Mouse (Mus musculus): ENCODE data around the gene Slc1a5. TPM values are rescaled to one million over a fixed set of nuclear protein-coding genes. Genes with fewer than 3 reads are reported as not detected.

Gene Slc1a5
- polyA plus RNA-seq, 1 experiment from 2014 or later: 8.8 TPM

DNA sequence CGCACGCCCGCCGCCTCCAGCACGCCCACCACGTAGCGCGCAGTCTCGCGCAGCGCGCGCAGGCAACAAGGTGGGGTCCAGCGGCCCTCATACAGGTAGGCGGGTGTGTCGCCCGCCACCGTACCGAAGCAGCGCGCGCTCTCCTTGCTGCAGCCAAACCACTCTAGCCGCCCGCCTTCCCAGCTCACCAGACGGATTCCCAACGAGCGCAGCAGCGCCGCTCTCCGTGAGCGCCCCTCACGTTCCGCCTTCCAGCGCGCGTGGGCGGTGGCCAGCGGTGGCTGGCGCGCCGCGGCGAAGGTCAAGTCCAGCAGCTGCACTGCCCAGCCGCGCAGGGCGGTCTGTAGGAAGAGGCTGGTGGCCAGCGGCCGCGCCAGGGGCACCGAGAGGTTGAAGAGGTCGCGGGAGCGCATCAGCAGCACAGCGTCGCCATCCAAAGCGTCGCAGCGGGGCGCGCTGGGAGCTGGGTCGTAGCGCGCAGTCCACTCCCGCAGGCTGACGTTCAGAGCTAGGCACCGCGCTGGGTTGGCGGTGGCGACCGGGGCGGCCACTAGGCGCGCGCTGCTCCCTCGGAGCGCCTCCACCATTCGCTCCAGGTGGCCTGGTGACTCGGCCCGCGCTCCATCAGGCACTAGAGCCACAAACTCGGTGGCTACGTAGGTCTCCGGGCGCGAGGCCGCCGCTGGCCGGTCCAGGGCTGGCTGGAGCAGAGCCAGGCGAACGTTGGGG is 29.9 kb downstream of the Slc1a5 start:
- 4% methylated on average over 77 of the region's 90 CpGs for WGBS
- Histone ChIP-seq H3K9me3 (no peaks in the 10 kb centered on the region), H3K27me3 (peaks cover 28% of the 10 kb centered on the region), H3K9ac (peak overlapping the region; percentile 77), H3K27ac (replicated peaks) (peak overlapping the region; percentile 87), H3K4me1 (replicated peaks) (peaks cover 66% of the 10 kb centered on the region), H3K4me2 (peak overlapping the region; percentile 70), H3K36me3 (peaks cover 32% of the 10 kb centered on the region), H3K4me3 (peak overlapping the region; percentile 47)
- ATAC-seq (ENCODE audit: low read depth): peak; percentile 20; the same call in 1 of the 2 replicates

DNA sequence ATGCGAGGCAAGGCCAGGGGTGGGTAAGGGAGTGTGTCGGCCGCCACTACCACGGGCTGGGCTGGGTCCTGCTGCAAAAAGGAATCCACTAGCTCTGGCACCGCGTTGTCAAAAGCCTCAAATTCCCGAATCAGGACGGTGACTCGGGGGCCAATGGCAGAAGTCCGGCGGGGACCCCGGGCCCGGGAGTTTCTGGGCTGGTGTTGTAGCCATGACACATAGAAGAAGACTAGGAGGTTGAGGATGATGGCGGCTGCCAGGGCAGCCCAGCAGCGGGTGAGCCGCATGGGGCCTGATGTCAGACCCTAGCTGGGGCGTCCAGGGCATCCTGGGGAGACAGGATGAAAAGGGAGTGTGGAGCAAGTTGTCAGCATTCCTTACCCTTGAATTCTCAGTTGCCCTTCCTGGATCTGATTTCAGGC is 30.5 kb downstream of the Slc1a5 start:
- WGBS: 13% methylated on average over 17 of the region's 17 CpGs
- H3K4me3 ChIP-seq: peak overlapping the region; percentile 47
- no peaks in the 10 kb centered on the region for H3K9me3 ChIP-seq
- H3K27ac ChIP-seq (replicated peaks): peak overlapping the region; percentile 87
- H3K36me3 ChIP-seq: peaks cover 30% of the 10 kb centered on the region
- peaks cover 28% of the 10 kb centered on the region for H3K27me3 ChIP-seq
- H3K4me2 ChIP-seq: peak overlapping the region; percentile 70
- ATAC-seq (ENCODE audit: low read depth): no peak
- H3K4me1 ChIP-seq (replicated peaks): peaks cover 66% of the 10 kb centered on the region
- peak overlapping the region; percentile 77 for H3K9ac ChIP-seq

DNA sequence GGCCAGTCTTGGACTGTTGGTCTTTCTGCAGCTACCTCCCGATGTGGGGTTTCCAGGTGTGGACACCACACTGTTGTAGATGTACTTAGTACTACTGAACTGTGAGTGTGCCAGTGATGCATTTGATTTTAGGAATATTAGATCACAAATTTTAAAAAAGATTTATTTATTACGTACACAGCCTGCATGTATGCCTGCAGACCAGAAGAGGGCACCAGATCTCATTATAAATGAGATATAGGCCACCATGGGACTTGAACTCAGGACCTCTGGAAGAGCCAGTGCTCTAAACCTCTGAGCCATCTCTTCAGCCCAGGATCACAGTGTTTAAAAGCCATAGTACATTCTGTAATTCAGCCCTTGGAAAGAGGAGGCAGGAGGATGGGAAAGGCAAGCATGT is 31.4 kb downstream of the Slc1a5 start:
- WGBS: 74% methylated on average over 2 of the region's 2 CpGs
- peaks cover 71% of the 10 kb centered on the region for H3K4me1 ChIP-seq (replicated peaks)
- peak overlapping the region; percentile 70; the same call in 1 of the 2 replicates for H3K4me2 ChIP-seq
- peak overlapping the region; percentile 13; the same call in 1 of the 2 replicates for H3K9ac ChIP-seq
- no peaks in the 10 kb centered on the region for H3K9me3 ChIP-seq
- H3K27me3 ChIP-seq: peaks cover 28% of the 10 kb centered on the region
- no peak for ATAC-seq (ENCODE audit: low read depth)
- H3K36me3 ChIP-seq: peaks cover 26% of the 10 kb centered on the region
- H3K4me3 ChIP-seq: no peak overlapping the region
- no peak overlapping the region for H3K27ac ChIP-seq (replicated peaks)

DNA sequence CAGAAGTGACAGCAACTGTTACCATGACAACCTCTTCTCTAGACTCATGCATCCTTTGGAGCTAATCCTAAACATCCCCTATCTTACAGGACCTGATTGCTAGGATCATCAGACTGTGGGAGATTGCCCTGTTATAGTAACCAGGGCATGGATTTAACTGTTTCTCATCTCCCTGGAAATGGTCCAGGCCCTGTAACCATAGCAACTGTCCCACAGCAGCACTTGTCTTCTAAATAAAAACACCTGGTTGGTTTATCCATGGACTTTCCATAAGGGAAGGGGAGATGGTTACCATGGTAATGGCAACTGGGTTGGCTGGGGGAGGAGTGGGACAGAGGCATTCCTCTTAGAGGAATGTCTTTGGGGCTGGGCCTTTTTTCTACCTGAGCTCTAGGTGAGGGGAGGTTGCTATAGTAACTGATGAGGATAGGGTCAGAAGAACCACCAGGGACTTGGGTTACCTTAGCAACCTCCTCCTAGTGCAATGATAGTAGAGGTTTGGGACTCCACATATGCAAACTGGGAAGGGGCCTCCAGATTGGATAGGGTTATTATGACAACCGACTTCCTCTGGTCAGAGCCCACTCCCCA is 34.3 kb downstream of the Slc1a5 start, which contains the start of gene Strn4:
Gene Strn4 (plus strand): TSS at position 539 of the 591 bp plus-strand sequence.
- H3K9me3 ChIP-seq: no peaks in the 10 kb centered on the region
- peaks cover 25% of the 10 kb centered on the region for H3K27me3 ChIP-seq
- 0 out of 2 replicates have a peak, but pooled peaks cover 4% of the 10 kb centered on the region for H3K36me3 ChIP-seq
- H3K4me3 ChIP-seq: peak within 1 kb of the TSS; percentile 97
- peak; percentile 81 for ATAC-seq (ENCODE audit: low read depth)
- WGBS: 0% methylated on average over 1 of the region's 1 CpGs
- peak within 1 kb of the TSS; percentile 99 for H3K9ac ChIP-seq
- H3K27ac ChIP-seq (replicated peaks): peak within 1 kb of the TSS; percentile 100
- H3K4me2 ChIP-seq: peak within 1 kb of the TSS; percentile 94
- H3K4me1 ChIP-seq (replicated peaks): peaks cover 90% of the 10 kb centered on the region

DNA sequence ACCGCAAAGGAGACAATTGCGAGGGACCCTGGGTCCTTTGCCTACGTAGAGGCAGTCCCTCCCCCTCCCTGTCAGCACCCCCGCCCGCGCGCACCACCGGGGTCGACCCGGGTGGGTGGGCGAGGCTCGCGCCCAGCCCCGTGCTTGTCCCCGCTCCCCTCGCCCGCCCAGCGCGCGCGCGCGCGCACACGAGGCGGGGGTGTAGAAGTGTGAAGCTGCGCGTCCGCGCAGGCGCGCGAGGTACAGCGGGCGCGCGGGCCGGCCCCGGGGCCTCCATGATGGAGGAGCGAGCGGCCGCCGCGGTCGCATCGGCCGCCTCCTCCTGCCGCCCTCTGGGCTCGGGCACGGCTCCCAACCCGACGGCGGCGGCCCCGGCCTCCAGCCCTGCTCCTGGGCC is 34.9 kb downstream of the Slc1a5 start:
- Histone ChIP-seq H3K4me2 (peak overlapping the region; percentile 94), H3K4me1 (replicated peaks) (peaks cover 90% of the 10 kb centered on the region), H3K9me3 (no peaks in the 10 kb centered on the region), H3K27ac (replicated peaks) (peak overlapping the region; percentile 100), H3K27me3 (peaks cover 22% of the 10 kb centered on the region), H3K36me3 (0 out of 2 replicates have a peak, but pooled peaks cover 4% of the 10 kb centered on the region), H3K9ac (peak overlapping the region; percentile 99), H3K4me3 (peak overlapping the region; percentile 97)
- under 1% methylated on average over 38 of the region's 55 CpGs for WGBS
- peak; percentile 69 for ATAC-seq (ENCODE audit: low read depth)

DNA sequence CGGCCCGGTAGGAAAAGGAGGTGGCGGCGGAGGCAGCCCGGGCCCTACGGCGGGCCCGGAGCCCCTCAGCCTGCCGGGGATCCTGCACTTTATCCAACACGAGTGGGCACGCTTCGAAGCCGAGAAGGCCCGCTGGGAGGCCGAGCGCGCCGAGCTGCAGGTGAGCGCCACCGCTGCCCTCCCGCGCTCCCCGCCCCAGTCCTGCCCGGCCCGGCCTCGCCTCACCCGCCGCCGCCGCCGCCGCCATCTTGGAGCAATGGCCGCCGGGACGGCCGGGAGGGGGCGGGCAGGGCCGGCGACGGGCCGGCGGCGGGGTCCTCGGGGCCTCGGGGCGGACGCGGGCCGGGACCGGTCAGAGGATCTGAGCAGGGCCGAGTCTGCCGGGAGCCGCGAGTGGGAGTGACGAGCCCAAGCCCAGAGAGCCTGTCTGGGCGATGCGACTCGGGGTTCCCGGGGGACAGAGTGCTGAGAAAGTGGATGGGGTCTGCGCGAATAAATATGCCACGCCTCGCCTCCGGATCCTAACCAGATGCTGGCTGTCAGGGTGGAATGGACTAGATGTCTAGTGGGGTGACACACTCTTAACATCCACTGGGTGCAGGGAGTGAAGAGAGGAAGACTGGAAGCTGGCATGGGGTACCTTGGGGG is 35.5 kb downstream of the Slc1a5 start, which contains the start of gene Fkrp:
Gene Fkrp (minus strand): TSS at position 258 of the 648 bp plus-strand sequence.
- H3K27ac ChIP-seq (replicated peaks): peak within 1 kb of the TSS; percentile 100
- WGBS: under 1% methylated on average over 50 of the region's 64 CpGs

DNA sequence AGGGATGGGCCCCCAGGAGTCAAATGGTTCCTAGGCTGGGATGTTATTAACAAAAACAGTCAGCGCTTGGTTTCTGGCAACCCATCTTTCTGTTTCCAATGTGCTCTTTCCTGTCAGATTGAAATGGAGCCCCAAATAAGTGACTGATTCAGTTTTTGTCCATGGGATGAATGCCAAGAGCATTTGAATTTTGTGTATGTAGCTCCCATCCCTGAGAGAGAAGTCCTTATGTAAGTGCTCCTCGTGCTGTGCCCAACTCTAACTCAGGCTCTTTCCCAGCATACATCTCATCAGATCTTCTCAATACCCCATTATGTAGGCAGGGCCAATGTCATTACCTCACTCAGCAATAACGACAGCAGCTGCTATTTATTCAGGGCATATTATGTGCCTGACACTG is 36.6 kb downstream of the Slc1a5 start:
- peak overlapping the region; percentile 99 for H3K9ac ChIP-seq
- peak overlapping the region; percentile 97 for H3K4me3 ChIP-seq
- peaks cover 7% of the 10 kb centered on the region for H3K27me3 ChIP-seq
- ATAC-seq (ENCODE audit: low read depth): no peak
- no peaks in the 10 kb centered on the region for H3K9me3 ChIP-seq
- peak overlapping the region; percentile 100 for H3K27ac ChIP-seq (replicated peaks)
- peaks cover 9% of the 10 kb centered on the region; the same call in 1 of the 2 replicates for H3K36me3 ChIP-seq
- H3K4me1 ChIP-seq (replicated peaks): peaks cover 90% of the 10 kb centered on the region
- peak overlapping the region; percentile 94 for H3K4me2 ChIP-seq
- WGBS: 39% methylated on average over 3 of the region's 3 CpGs

More for the DNA sequence above, 35.5 kb downstream of the Slc1a5 start, which contains the start of gene Fkrp:
- Histone ChIP-seq H3K4me3 (peak within 1 kb of the TSS; percentile 97), H3K36me3 (0 out of 2 replicates have a peak, but pooled peaks cover 4% of the 10 kb centered on the region), H3K4me1 (replicated peaks) (peaks cover 90% of the 10 kb centered on the region), H3K4me2 (peak within 1 kb of the TSS; percentile 94), H3K27me3 (peaks cover 18% of the 10 kb centered on the region), H3K9ac (peak within 1 kb of the TSS; percentile 99), H3K9me3 (no peaks in the 10 kb centered on the region)
- ATAC-seq (ENCODE audit: low read depth): peak; percentile 37

DNA sequence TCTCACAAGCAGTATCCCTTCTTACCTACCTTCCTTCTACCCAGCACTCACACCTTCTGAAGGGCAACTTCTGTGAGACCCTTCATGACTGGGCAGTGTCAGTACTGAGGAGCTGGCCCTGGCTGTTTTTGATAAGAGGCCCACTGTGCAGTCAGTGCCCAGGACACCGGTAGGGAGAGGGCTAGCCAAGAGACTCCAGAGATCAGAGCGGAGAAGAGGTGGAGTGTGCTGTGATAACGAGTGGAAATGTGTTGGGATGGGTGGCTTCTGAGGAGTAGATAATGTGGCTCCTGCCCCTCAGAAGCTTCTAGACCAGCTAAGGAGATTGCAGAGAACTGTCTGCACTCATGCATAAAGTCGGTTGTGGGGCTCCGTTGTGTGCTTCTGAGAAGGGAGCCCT is 38.7 kb downstream of the Slc1a5 start:
- Histone ChIP-seq H3K4me3 (no peak overlapping the region), H3K4me2 (peak overlapping the region; percentile 18), H3K36me3 (peaks cover 25% of the 10 kb centered on the region), H3K4me1 (replicated peaks) (peaks cover 79% of the 10 kb centered on the region), H3K27ac (replicated peaks) (0 out of 2 replicates have a peak overlapping the region, but pooled peaks have one; percentile 19), H3K9me3 (no peaks in the 10 kb centered on the region), H3K27me3 (no peaks in the 10 kb centered on the region), H3K9ac (0 out of 2 replicates have a peak overlapping the region, but pooled peaks have one; percentile 26)
- 79% methylated on average over 5 of the region's 5 CpGs for WGBS
- ATAC-seq (ENCODE audit: low read depth): no peak

DNA sequence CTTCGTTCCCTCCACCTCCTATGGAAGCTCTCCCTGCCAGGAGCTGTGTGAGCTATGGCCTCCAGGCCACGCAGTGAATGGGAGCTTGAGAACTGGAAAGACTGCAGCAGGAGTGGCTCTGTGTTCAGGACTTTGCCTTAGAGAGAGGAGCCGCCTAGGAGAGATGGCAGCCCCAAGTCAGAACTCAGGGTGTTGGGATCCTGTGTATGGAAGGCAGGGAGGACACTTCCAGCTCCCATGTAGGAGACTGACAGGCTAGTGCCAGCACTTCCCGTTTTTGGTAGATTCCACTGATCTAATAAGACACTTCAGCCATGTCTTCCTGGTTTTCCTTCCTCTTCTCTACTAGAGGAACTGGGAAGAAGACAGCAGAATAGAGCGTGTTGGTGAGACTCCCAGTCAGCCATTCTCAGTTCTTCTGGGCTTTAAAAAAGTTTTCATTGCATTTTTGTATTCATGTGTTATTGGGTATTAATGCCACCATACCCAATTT is 39.2 kb downstream of the Slc1a5 start:
- Histone ChIP-seq H3K27me3 (no peaks in the 10 kb centered on the region), H3K9me3 (no peaks in the 10 kb centered on the region), H3K4me2 (peak overlapping the region; percentile 18; the same call in 1 of the 2 replicates), H3K9ac (0 out of 2 replicates have a peak overlapping the region, but pooled peaks have one; percentile 38), H3K36me3 (peaks cover 30% of the 10 kb centered on the region), H3K4me1 (replicated peaks) (peaks cover 74% of the 10 kb centered on the region), H3K27ac (replicated peaks) (peak overlapping the region; percentile 19; the same call in 1 of the 2 replicates), H3K4me3 (no peak overlapping the region)
- 78% methylated on average over 5 of the region's 5 CpGs for WGBS
- no peak for ATAC-seq (ENCODE audit: low read depth)

DNA sequence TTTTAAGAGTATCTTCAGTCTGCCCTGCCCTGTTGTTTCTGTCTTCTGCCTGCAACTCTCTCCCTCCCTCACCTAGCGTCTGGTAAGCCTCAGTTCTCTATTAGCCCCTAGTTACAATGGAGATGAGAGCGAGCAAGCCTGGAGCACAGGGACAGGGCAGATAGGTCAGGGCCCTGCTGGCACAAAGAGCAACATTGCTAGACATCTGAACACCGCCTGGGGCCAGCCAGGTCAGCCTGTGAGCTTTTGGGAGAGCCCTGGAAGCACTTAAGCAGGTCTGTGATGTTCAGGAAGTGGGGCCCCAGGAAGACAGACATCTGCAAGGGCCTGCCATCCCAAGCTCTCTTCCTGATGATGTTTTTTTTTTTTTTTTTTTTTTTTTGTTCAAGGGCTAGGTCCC is 40.0 kb downstream of the Slc1a5 start:
- no peak for ATAC-seq (ENCODE audit: low read depth)
- Histone ChIP-seq H3K9ac (peak overlapping the region; percentile 52; the same call in 1 of the 2 replicates), H3K4me2 (no peak overlapping the region), H3K27ac (replicated peaks) (0 out of 2 replicates have a peak overlapping the region, but pooled peaks have one; percentile 9), H3K36me3 (peaks cover 38% of the 10 kb centered on the region), H3K27me3 (no peaks in the 10 kb centered on the region), H3K4me3 (no peak overlapping the region), H3K9me3 (no peaks in the 10 kb centered on the region), H3K4me1 (replicated peaks) (peaks cover 70% of the 10 kb centered on the region)
- 43% methylated on average over 3 of the region's 3 CpGs for WGBS

DNA sequence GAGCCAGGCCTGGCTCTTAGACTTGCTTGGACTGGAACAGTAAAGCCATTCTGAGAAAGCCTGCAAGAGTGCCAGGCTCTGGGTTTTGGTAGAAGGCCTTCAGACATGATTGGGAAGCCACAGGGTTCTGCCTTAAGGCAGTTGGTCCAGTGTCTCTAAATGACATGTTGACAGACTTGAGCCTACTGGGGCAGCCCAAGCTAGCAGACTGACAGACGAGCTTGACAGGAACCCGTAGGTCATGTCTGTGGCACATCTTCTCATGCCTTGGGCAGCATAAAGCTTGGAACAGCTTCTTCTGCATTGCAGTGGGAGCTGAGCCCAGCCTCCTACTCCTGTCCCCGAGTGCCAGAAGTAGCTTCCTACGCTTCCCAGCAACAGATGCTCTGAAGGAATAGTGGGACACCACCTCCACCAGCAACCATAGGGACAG is 40.5 kb downstream of the Slc1a5 start:
- peaks cover 74% of the 10 kb centered on the region for H3K4me1 ChIP-seq (replicated peaks)
- no peak overlapping the region for H3K9ac ChIP-seq
- H3K27ac ChIP-seq (replicated peaks): peak overlapping the region; percentile 28; the same call in 1 of the 2 replicates
- no peaks in the 10 kb centered on the region for H3K27me3 ChIP-seq
- no peak for ATAC-seq (ENCODE audit: low read depth)
- no peak overlapping the region for H3K4me2 ChIP-seq
- 77% methylated on average over 4 of the region's 4 CpGs for WGBS
- H3K4me3 ChIP-seq: no peak overlapping the region
- no peaks in the 10 kb centered on the region for H3K9me3 ChIP-seq
- peaks cover 44% of the 10 kb centered on the region for H3K36me3 ChIP-seq

Measured in neural tube, embryonic 13.5 days (tissue).